Mouse (Mus musculus) MEL (cell line): ENCODE results near the gene Cnot4. TPM values are rescaled to one million over a fixed set of nuclear protein-coding genes. Genes with fewer than 3 reads are reported as not detected.

Source experiments
- DNase-seq: peaks from one replicate; pipeline ENCODE4 v3.0.0; 2011; ENCODE audit warnings: low read depth, low spot score
- H3K27ac ChIP-seq: 2 replicates; pipeline ENCODE4 v1.5.1; 2012; ENCODE audit warnings: low read depth, mild to moderate bottlenecking, control low read depth, low read length, moderate library complexity; ENCODE audit not compliant: control insufficient read depth
- H3K27me3 ChIP-seq, 2 experiments: fragments of 150-350 bp in 1 of 2; sonication (generic) in 1 of 2; 2 replicates each; pipeline ENCODE4 v1.6.1; 2012; ENCODE audit warnings: low read length in 2 of 2, mild to moderate bottlenecking in 2 of 2, improper control_type of control experiment in 1 of 2, moderate library complexity in 1 of 2; ENCODE audit not compliant: insufficient read depth in 2 of 2, control insufficient read depth in 1 of 2
- H3K36me3 ChIP-seq, 2 experiments: 2 replicates each; pipeline ENCODE4 v1.6.1; 2012 to 2014; ENCODE audit warnings: low read length in 2 of 2, improper control_type of control experiment in 1 of 2, inconsistent platforms in 1 of 2, mild to moderate bottlenecking in 1 of 2; ENCODE audit not compliant: insufficient read depth in 2 of 2, control insufficient read depth in 1 of 2
- H3K4me1 ChIP-seq, 2 experiments: fragments of 150-350 bp in 1 of 2; sonication (generic) in 1 of 2; 2 replicates each; pipeline ENCODE4 v1.6.1; 2012; ENCODE audit warnings: low read length in 2 of 2, improper control_type of control experiment in 1 of 2, mild to moderate bottlenecking in 1 of 2; ENCODE audit not compliant: insufficient read depth in 2 of 2, control insufficient read depth in 1 of 2
- H3K4me3 ChIP-seq, 2 experiments: fragments of 150-350 bp in 1 of 2; sonication (generic) in 1 of 2; 2 replicates each; pipeline ENCODE4 v1.5.1; 2012; ENCODE audit warnings: low read depth in 2 of 2, low read length in 2 of 2, mild to moderate bottlenecking in 2 of 2, moderate library complexity in 2 of 2, control low read depth in 1 of 2, improper control_type of control experiment in 1 of 2; ENCODE audit not compliant: control insufficient read depth in 1 of 2, insufficient read depth in 1 of 2
- H3K79me2 ChIP-seq: 2 replicates; pipeline ENCODE4 v1.6.1; 2012; ENCODE audit warnings: mild to moderate bottlenecking, low read length, moderate library complexity; ENCODE audit not compliant: control insufficient read depth, poor library complexity, insufficient read depth
- H3K9ac ChIP-seq: 2 replicates; pipeline ENCODE4 v1.6.1; 2012; ENCODE audit warnings: low read depth, mild to moderate bottlenecking, control low read depth, low read length, moderate library complexity; ENCODE audit not compliant: control insufficient read depth, poor library complexity, severe bottlenecking
- H3K9me3 ChIP-seq: fragments of 150-350 bp; sonication (generic); replicated peaks from 2 replicates; pipeline ENCODE4 v1.6.1; 2012; ENCODE audit warnings: mild to moderate bottlenecking, low read length, improper control_type of control experiment, moderate library complexity; ENCODE audit not compliant: insufficient read depth
- CTCF ChIP-seq, 3 experiments: IDR thresholded peaks in 2 of 3; conservative IDR thresholded peaks in 1 of 3; 2 replicates each; pipeline ENCODE4 v1.5.1; 2011 to 2012; ENCODE audit warnings: low read length in 3 of 3, low read depth in 2 of 3, mild to moderate bottlenecking in 2 of 3, improper control_type of control experiment in 1 of 3, inconsistent platforms in 1 of 3, mixed read lengths in 1 of 3, moderate library complexity in 1 of 3; ENCODE audit not compliant: control insufficient read depth in 1 of 3, insufficient read depth in 1 of 3, poor library complexity in 1 of 3, severe bottlenecking in 1 of 3
- ELF1 ChIP-seq: IDR thresholded peaks from 2 replicates; pipeline ENCODE4 v1.6.1; 2014; ENCODE audit warnings: low read depth, mild to moderate bottlenecking, inconsistent platforms, low read length, improper control_type of control experiment, moderate library complexity
- EP300 ChIP-seq, 2 experiments: IDR thresholded peaks; 2 replicates each; pipeline ENCODE4 v1.6.1; 2011; ENCODE audit warnings: improper control_type of control experiment in 2 of 2, low read length in 2 of 2, low read depth in 1 of 2, mild to moderate bottlenecking in 1 of 2
- GATA1 ChIP-seq: IDR thresholded peaks from 2 replicates; pipeline ENCODE4 v1.6.1; 2011; ENCODE audit warnings: low read depth, low read length, improper control_type of control experiment
- HCFC1 ChIP-seq: IDR thresholded peaks from 2 replicates; pipeline ENCODE4 v1.6.1; 2012; ENCODE audit warnings: low read depth, mild to moderate bottlenecking, inconsistent platforms, low read length, improper control_type of control experiment, moderate library complexity
- MAFK ChIP-seq: IDR thresholded peaks from 2 replicates; pipeline ENCODE4 v1.6.1; 2011; ENCODE audit warnings: low read depth, mild to moderate bottlenecking, low read length, improper control_type of control experiment, borderline replicate concordance
- MAX ChIP-seq: IDR thresholded peaks from 2 replicates; pipeline ENCODE4 v1.6.1; 2011; ENCODE audit warnings: low read length, improper control_type of control experiment
- MEF2A ChIP-seq: IDR thresholded peaks from 2 replicates; pipeline ENCODE4 v1.6.1; 2014; ENCODE audit warnings: low read depth, mild to moderate bottlenecking, inconsistent platforms, low read length, improper control_type of control experiment; ENCODE audit not compliant: poor library complexity, insufficient replicate concordance, severe bottlenecking; ENCODE audit errors: extremely low read depth
- MXI1 ChIP-seq: IDR thresholded peaks from 2 replicates; pipeline ENCODE4 v1.6.1; 2011; ENCODE audit warnings: mild to moderate bottlenecking, low read depth, low read length, improper control_type of control experiment
- MYB ChIP-seq: IDR thresholded peaks from 2 replicates; pipeline ENCODE4 v1.6.1; 2011; ENCODE audit warnings: mild to moderate bottlenecking, low read depth, low read length, improper control_type of control experiment
- MYC ChIP-seq: IDR thresholded peaks from 2 replicates; pipeline ENCODE4 v1.6.1; 2011; ENCODE audit warnings: low read depth, mild to moderate bottlenecking, low read length, improper control_type of control experiment, moderate library complexity
- NRF1 ChIP-seq: IDR thresholded peaks from 2 replicates; pipeline ENCODE4 v1.6.1; 2014; ENCODE audit warnings: low read depth, mild to moderate bottlenecking, inconsistent platforms, low read length, improper control_type of control experiment, moderate library complexity; ENCODE audit not compliant: poor library complexity, insufficient read depth, severe bottlenecking
- POLR2A ChIP-seq, 2 experiments: IDR thresholded peaks; 2 replicates each; pipeline ENCODE4 v1.6.1; 2011 to 2012; ENCODE audit warnings: low read length in 2 of 2, mild to moderate bottlenecking in 2 of 2, control low read depth in 1 of 2, improper control_type of control experiment in 1 of 2, low read depth in 1 of 2, moderate library complexity in 1 of 2; ENCODE audit not compliant: control insufficient read depth in 1 of 2, insufficient read depth in 1 of 2, poor library complexity in 1 of 2
- SIN3A ChIP-seq: IDR thresholded peaks from 2 replicates; pipeline ENCODE4 v1.6.1; 2012; ENCODE audit warnings: low read length, improper control_type of control experiment, inconsistent platforms
- SMC3 ChIP-seq: IDR thresholded peaks from 2 replicates; pipeline ENCODE4 v1.6.1; 2011; ENCODE audit warnings: low read depth, low read length, improper control_type of control experiment
- TBP ChIP-seq: IDR thresholded peaks from 2 replicates; pipeline ENCODE4 v1.8.0; 2011; ENCODE audit warnings: low read depth, low read length, improper control_type of control experiment
- TCF12 ChIP-seq: IDR thresholded peaks from 2 replicates; pipeline ENCODE4 v1.6.1; 2014; ENCODE audit warnings: low read depth, mild to moderate bottlenecking, inconsistent platforms, low read length, improper control_type of control experiment, moderate library complexity
- UBTF ChIP-seq: IDR thresholded peaks from 2 replicates; pipeline ENCODE4 v1.6.1; 2012; ENCODE audit warnings: low read depth, mild to moderate bottlenecking, inconsistent platforms, low read length, improper control_type of control experiment, moderate library complexity, borderline replicate concordance; ENCODE audit not compliant: insufficient read depth
- ZKSCAN1 ChIP-seq: IDR thresholded peaks from 2 replicates; pipeline ENCODE4 v1.6.1; 2012; ENCODE audit warnings: low read depth, mild to moderate bottlenecking, inconsistent platforms, low read length, improper control_type of control experiment, moderate library complexity
- ZNF384 ChIP-seq: IDR thresholded peaks from 2 replicates; pipeline ENCODE4 v1.6.1; 2012; ENCODE audit warnings: low read depth, mild to moderate bottlenecking, inconsistent platforms, low read length, improper control_type of control experiment
- polyA plus RNA-seq, 2 experiments: library from polyadenylated mRNA; stranded (reverse) in 1 of 2; unstranded in 1 of 2; fragments of >175 nt in 1 of 2; fragments of >200 nt in 1 of 2; gene quantifications; 2 replicates each; pipeline versions ENCODE4 v1.2.1 to v1.2.4; 2012; ENCODE audit warnings: low replicate concordance in 2 of 2, low read depth in 1 of 2; ENCODE audit not compliant: insufficient read length in 2 of 2, insufficient read depth in 1 of 2, missing spikeins in 1 of 2
- total RNA-seq: library from RNA; depleted of rRNA; stranded (reverse); fragments of 300-350 nt; gene quantifications from 2 replicates; pipeline ENCODE4 v1.2.3, GENCODE M21; 2012

The Cnot4 gene
- total and polyA plus RNA-seq, 3 experiments = 6.2 to 41.9 (median 13.6) TPM

DNA sequence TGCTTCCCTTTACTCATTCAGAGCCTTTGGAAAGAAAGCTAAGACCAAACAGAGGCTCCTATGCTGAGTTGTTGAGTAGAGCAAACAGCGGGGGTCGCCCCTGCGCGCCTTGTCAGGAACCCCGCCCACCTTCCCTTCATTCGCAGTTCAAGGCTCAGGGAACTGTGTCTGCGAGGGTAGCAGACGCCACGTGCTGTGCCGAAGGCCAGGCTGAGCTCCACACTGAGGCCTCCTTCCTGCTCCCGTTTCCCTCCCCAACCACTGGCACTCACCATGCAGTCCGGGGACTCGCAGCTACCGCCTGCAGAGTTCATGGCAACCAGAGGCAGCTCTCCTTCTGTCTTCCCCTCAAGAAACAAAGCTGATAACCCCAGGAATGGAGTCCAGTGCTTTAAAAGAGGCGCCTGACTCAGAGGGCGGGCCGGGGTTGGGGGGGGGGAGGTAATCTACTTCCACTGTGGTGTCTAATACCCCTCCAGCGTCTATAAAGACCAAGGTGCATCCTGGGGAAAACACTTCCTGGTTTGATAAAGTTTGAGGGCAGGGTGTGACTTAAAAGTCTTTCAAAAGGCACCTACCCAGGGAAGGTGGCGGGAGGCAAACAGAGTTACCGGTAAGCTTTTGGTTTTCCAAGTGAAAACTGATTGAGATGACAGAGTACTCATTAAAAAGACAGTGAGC is 145.3 kb downstream of the Cnot4 start, which contains the start of gene Slc23a4:
Gene Slc23a4, minus strand, starts transcription at position 324 of the 681 bp plus-strand sequence.
- peak; percentile 72 for TF ChIP-seq ELF1
- peak; percentile 93 for TF ChIP-seq MYC
- no peak for TF ChIP-seq EP300 (IDR thresholded peaks at IDR 0.05; ENCODE audit: low read depth in 1 of 2, low read length in 2 of 2)
- TF ChIP-seq POLR2A (IDR thresholded peaks at IDR 0.05; ENCODE audit: control insufficient read depth in 1 of 2, insufficient read depth in 1 of 2, low read depth in 1 of 2, low read length in 2 of 2, poor library complexity in 1 of 2) = peak in 1 of 2 experiments; percentile 44; a peak in 1 of 4 replicates
- TF ChIP-seq SMC3 = no peak
- TF ChIP-seq ZKSCAN1 = no peak
- peak; percentile 96 for TF ChIP-seq MAX
- TF ChIP-seq GATA1 = no peak; the same call in 1 of the 2 replicates
- no peak for TF ChIP-seq MAFK
- TF ChIP-seq NRF1 = no peak
- no peak for TF ChIP-seq MYB
- TF ChIP-seq UBTF = no peak
- no peak for TF ChIP-seq TBP
- no peak for TF ChIP-seq CTCF (IDR thresholded peaks at IDR 0.05 in 2 of 3, conservative IDR thresholded peaks at IDR 0.05 in 1 of 3; ENCODE audit: control insufficient read depth in 1 of 3, insufficient read depth in 1 of 3, low read depth in 2 of 3, low read length in 3 of 3, poor library complexity in 1 of 3, severe bottlenecking in 1 of 3)
- no peak for TF ChIP-seq ZNF384
- TF ChIP-seq TCF12 = 0 out of 2 replicates have a peak, but pooled peaks have one; percentile 15
- peak; percentile 81 for TF ChIP-seq SIN3A
- TF ChIP-seq MEF2A = no peak
- TF ChIP-seq HCFC1 = peak; percentile 58
- peak; percentile 91 for TF ChIP-seq MXI1
- Histone ChIP-seq H3K79me2 (no peaks in the 10 kb centered on the region; the same call in 1 of the 2 replicates), H3K9ac (peak within 1 kb of the TSS; percentile 73), H3K27me3 (no peaks in the 10 kb centered on the region), H3K27ac (peak within 1 kb of the TSS; percentile 39; the same call in 1 of the 2 replicates), H3K4me1 (peaks cover 2 to 11% of the 10 kb centered on the region in 2 experiments; a peak in 2 of 4 replicates), H3K4me3 (peak within 1 kb of the TSS; percentile 31 to 61), H3K36me3 (peaks cover 0 to 8% of the 10 kb centered on the region in 2 experiments; a peak in 2 of 4 replicates), H3K9me3 (no peaks in the 10 kb centered on the region)
- DNase-seq = peak; percentile 77
